Mouse (Mus musculus): ENCODE results near the gene Slc38a6.

Gene Slc38a6

DNA sequence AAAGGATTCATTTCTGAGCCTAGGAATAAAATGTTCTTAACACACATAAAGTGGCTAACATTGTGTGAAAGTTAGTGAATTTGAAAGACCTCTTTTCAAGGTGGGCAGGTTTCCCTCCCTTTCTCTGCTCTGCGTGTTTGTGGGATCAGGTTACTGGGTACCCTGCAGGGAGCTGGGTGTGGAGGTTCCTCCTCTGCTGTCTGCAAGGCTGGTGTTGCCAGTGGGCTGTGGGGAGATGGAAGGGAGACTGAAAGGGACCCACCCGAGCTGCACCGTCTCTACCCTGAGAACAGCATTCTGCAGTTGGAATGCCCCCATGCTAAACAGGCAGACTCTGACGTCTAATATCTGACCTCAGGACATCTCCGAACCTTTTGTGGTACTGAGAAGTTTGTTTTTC is 70.7 kb downstream of the Slc38a6 start:
- DNase-seq (ENCODE audit: low spot score), result no peak

GRCm38 (mm10) chr12:73357736-73358135 is 71.2 kb downstream of the Slc38a6 start:
- DNase-seq (ENCODE audit: low spot score), result no peak

DNA sequence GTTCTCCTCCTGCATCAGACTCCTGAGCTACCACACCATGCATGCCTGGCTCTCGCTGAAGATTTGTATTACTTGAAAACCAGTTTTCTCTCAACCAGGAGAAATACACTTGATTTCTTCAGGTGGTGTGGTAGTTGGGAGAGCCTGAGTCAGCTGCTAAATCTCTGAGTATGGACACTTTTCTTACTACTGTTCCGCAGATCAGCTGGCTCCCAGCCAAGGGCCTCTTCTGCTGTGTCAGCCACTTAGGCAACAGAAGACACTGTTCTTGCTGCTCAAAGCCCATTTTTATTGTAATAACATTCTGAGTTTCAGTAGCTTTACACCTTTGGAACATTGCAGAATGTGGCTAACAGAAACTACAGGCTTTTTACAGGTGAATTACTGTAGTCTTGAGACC is 72.1 kb downstream of the Slc38a6 start:
- DNase-seq (ENCODE audit: low spot score), result no peak

DNA sequence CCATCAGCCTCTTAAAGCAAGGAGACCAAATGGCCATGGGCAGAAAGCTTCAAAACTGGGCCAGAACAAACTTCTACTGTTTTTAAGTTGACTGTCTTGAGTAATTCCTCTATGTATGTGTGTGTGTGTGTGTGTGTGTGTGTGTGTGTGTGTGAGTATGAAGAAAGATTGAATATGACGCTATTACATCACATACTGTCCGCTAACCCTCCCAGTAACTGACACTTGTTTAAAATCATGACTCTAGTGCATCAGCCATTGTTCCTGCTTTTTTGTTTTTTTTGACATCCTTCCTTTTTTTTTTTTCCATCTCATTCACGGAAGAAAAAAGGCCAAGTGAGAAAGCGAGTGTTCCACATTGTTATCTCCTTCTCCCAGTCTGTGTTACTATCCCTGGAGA is 72.9 kb downstream of the Slc38a6 start:
- no peak for DNase-seq (ENCODE audit: low spot score)

DNA sequence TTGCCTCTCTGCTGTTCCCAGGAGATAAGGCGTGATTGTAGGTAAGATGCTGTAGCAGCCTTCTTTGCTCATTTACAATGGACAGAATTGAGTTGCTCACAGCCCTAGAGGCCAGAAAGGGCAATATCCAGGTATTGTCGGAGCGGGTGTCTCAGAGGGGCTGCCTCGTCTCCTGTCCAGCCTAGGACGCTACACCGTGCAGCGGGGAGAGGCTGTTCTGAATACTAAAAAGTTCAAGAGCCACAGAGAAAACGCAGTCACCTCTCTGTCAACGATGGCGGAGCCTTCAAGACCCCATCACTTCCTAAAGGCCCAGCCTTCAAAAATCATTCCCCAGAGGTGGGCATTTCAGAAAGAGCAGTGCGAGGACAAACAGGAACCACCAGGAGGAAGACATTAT is 74.6 kb downstream of the Slc38a6 start:
- no peak for DNase-seq (ENCODE audit: low spot score)

- DNase-seq (ENCODE audit: low spot score), result no peak
Measured at GRCm38 (mm10) chr12:73363401-73363800, 76.8 kb downstream of the Slc38a6 start.

DNA sequence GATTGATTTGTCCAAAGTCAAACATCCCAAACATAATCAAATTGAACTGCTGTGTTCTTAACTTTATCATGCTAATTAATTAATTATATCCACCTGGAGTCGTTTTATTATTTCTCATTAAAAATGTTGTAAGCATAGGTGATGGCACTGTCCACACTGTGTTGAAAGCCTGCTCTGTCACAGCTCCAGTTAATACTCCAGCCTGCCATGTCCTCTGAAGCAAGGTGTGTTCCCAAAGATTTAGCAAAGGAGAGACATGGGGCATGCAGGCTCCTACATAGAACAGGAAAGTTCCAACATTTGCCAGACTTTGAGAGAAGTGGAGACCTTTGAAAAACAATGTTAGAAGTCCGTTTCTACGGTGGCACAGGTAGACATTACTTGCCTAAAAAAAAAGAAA is 77.4 kb downstream of the Slc38a6 start:
- no peak for DNase-seq (ENCODE audit: low spot score)

GRCm38 (mm10) chr12:73366581-73366980 is 80.0 kb downstream of the Slc38a6 start:
- no peak for DNase-seq (ENCODE audit: low spot score)

DNA sequence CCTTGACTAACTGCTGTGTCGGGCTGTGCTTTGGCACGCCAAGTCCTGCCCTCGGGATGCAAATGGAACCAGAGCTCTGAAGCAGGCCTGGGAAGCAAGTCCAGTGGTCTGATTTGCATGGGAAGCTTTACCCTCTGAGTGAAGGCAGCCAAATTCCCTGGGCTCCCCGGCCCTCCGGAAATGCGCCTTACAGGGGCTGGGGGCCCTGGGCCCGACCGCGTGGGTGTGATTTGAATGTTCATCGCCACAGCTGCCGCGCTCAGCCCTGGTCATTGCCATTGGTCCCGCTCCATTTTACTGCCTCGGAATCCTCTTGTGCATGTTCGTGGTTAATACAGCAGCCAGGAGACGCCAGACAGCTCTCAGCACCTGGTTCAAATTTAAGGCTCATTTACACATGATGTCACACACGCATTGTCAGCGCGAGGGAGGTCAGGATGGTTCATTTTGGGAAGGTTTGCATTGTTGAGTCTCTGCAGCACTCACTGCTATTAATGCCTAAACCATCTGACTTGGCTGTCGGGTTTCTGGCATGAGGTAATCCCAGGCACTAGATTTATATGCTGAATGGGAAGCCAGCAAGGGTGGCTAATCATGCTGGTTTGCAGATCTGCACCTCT is 81.0 kb downstream of the Slc38a6 start:
- DNase-seq (ENCODE audit: low spot score), result no peak

DNA sequence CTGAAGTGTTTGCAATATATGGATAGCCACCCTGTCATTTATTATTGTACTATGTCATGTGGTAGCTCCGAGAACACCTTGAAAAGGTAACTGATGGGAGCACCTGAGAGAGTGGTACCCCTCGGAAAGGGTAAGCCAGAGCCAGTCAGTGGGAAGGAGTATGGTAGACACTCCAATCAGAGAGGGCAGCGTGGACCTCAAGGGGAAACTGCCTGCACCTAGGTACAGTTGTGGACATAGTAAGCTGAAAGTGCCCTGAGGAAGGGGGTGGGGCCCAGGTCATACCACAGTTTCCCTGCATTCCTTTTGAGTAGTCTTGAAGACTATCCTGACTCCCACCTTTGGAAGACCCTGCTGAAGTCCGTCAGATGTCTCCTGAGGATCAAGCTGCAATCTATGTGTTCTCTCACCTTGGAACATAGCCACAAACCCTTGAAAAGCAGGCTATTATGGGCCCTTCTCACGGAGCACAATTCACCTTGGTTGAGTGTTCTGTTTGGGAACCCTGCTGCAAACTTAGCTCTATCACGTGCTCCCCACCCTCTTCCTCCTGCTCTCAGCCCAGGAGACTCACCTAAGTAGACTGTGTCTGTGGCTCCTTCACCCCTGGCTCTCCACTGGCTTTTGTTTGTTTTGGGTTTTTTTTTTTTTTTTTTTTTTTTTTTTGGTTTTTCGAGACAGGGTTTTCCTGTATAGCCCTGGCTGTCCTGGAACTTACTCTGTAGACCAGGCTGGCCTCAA is 82.5 kb downstream of the Slc38a6 start:
- DNase-seq (ENCODE audit: low spot score), result no peak

GRCm38 (mm10) chr12:73370367-73370944 is 83.9 kb downstream of the Slc38a6 start:
- no peak for DNase-seq (ENCODE audit: low spot score)

GRCm38 (mm10) chr12:73371132-73371531 is 84.6 kb downstream of the Slc38a6 start:
- no peak for DNase-seq (ENCODE audit: low spot score)

DNA sequence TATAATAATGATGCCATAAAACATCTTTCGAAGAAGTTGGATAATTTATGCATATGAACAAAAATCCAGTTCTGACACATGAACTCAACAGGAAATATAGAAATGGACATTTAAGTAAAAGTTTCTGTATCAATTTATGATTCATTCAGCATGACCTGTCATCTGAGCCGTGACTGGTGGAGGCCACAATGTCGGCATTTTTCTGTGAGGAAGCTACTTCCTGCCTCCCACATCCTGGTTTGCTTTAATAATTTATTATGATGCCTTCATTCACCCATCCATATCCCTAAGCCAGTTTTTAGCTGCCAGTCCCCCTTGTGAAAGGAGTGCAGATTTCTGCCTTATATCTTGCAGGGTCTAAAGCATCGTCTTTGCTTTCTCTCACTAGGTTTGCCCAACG is 91.4 kb downstream of the Slc38a6 start:
- no peak for DNase-seq (ENCODE audit: low spot score)

DNA sequence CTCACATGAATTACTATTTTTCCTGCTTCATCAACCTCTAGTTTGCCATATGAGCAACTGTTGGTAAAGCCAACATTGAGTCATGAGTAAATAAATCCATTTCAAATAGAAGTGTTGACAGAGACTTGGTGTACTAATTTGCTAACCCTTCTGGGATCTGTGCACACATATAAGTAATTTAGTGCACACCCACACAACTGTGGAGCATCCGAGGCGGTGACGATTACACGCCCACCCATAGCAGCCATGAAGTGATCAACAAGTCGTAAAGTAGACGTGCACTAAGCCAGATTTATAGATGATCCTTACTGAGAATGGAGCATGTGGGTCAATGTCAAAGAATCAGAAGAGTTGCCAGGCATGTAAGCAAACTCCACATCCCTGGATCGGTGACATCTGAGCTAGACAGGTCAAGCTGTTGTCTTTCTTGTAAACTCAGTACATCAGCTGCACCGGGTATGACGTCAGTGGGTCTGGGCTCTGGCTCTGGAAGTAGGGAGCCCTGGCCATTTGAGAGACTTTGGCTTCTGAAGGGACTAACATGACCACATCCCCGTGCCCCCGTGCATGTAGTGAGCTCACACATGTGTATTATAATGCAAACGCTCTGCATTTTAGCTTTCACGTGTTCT is 92.3 kb downstream of the Slc38a6 start:
- no peak for DNase-seq (ENCODE audit: low spot score)

- no peak for DNase-seq (ENCODE audit: low spot score)
Measured at GRCm38 (mm10) chr12:73380686-73381360, 94.2 kb downstream of the Slc38a6 start.

GRCm38 (mm10) chr12:73381452-73381851 is 94.9 kb downstream of the Slc38a6 start:
- no peak for DNase-seq (ENCODE audit: low spot score)

GRCm38 (mm10) chr12:73382290-73383178 is 96.0 kb downstream of the Slc38a6 start:
- no peak for DNase-seq (ENCODE audit: low spot score)

DNA sequence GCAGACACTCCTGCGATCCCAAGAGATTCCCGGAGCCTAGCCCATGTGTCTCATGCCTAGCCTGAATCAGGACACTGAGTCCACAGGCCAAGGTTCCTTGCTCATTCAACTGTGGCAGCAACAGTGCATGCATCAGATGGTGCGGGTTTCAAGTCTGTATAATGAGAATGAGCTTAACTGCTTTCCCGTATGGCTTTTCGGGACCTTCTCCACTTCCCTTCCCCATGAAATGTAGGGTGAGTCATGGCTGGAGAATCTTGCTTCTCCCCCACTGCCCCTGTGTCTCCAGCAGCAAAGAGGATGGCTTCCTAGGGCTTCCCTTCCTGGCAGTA is 96.6 kb downstream of the Slc38a6 start:
- DNase-seq (ENCODE audit: low spot score), result no peak

DNA sequence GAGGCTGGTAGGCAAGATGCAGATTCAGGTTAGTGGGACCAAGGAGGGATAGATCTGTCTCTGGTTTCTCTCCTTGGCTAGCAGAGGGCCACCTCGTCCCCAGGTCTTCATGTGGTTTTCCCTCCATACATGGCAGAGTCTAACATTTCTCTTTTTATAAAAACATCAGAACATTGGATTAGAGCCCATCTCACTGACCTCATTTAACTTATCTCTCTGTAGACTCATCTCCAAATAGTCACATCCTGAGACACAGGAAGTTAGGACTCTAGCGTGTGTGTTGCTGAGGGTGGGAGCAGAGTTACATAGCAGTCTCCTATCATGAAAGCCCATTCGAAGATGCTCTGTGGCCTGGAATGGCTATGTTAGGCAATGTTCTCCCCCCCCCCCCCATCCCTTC is 97.3 kb downstream of the Slc38a6 start:
- DNase-seq (ENCODE audit: low spot score), result peak; percentile 55

- DNase-seq (ENCODE audit: low spot score), result no peak
Measured at GRCm38 (mm10) chr12:73384747-73385146, 98.2 kb downstream of the Slc38a6 start.

DNA sequence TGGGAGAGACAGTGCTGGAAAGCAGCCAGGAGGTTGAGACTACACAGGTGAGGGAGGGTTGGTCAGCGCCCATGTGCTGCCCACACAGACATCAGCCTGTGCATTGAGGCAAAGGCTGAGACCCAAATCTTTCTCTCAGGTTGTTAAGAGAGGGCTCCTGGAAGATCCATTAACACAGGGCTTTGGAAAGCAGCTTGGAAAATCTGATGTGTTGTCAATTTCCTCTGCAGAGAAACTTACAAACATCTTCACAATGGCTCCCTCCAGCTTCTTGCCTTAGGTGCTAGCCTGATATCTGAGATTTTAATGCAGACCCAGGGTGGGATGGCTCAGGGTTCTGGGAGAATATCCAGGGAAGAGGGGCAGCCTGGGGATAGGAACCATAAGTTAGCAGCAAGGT is 105.9 kb downstream of the Slc38a6 start:
- no peak for DNase-seq (ENCODE audit: low spot score)

GRCm38 (mm10) chr12:73393018-73393417 is 106.4 kb downstream of the Slc38a6 start:
- DNase-seq (ENCODE audit: low spot score), result no peak

All from lung, postnatal 25 days (tissue).